Mouse (Mus musculus): ENCODE results near the gene Car11. TPM values are rescaled to one million over a fixed set of nuclear protein-coding genes. Genes with fewer than 3 reads are reported as not detected.

The Car11 gene
- total and polyA plus RNA-seq, 2 experiments from 2014 or later = 1.6 to 2.8 TPM

- H3K9ac ChIP-seq (replicated peaks; ENCODE audit: low read depth, low read length) = 0 out of 2 replicates have a peak overlapping the region, but pooled peaks have one; percentile 6
- no peaks in the 10 kb centered on the region for H3K9me3 ChIP-seq (replicated peaks; ENCODE audit: control insufficient read depth, low read length)
- no peak for TF ChIP-seq EP300 (IDR thresholded peaks at IDR 0.05; ENCODE audit: low read depth)
- TF ChIP-seq CTCF (IDR thresholded peaks at IDR 0.05; ENCODE audit: low read depth) = no peak
- 73% methylated on average over 13 of the region's 13 CpGs for WGBS
- no peak for DNase-seq (ENCODE audit: low spot score)
- no peak overlapping the region for H3K4me3 ChIP-seq (ENCODE audit: low read depth, low read length)
- ATAC-seq (ENCODE audit: insufficient read depth, low read depth) = no peak
- H3K27ac ChIP-seq (ENCODE audit: low read depth) = no peak overlapping the region
- no peak overlapping the region for H3K4me2 ChIP-seq (ENCODE audit: low read depth, low read length)
- H3K4me1 ChIP-seq (ENCODE audit: control insufficient read depth, insufficient read depth) = peaks cover 8% of the 10 kb centered on the region
- peaks cover 36% of the 10 kb centered on the region for H3K36me3 ChIP-seq (replicated peaks; ENCODE audit: control insufficient read depth, insufficient read depth, low read length)
- no peaks in the 10 kb centered on the region for H3K27me3 ChIP-seq (ENCODE audit: control insufficient read depth, insufficient read depth, low read length)
These were observed 22.7 kb downstream of the Car11 start for GRCm38 (mm10) chr7:45722348-45722713.

- no peaks in the 10 kb centered on the region for H3K27me3 ChIP-seq (ENCODE audit: control insufficient read depth, insufficient read depth, low read length)
- H3K4me3 ChIP-seq (ENCODE audit: low read depth, low read length) = no peak overlapping the region
- TF ChIP-seq EP300 (IDR thresholded peaks at IDR 0.05; ENCODE audit: low read depth) (no peak), CTCF (IDR thresholded peaks at IDR 0.05; ENCODE audit: low read depth) (no peak)
- H3K27ac ChIP-seq (ENCODE audit: low read depth) = no peak overlapping the region
- ATAC-seq (ENCODE audit: insufficient read depth, low read depth) = no peak
- no peaks in the 10 kb centered on the region for H3K9me3 ChIP-seq (replicated peaks; ENCODE audit: control insufficient read depth, low read length)
- DNase-seq (ENCODE audit: low spot score) = no peak
- no peak overlapping the region for H3K9ac ChIP-seq (replicated peaks; ENCODE audit: low read depth, low read length)
- H3K36me3 ChIP-seq (replicated peaks; ENCODE audit: control insufficient read depth, insufficient read depth, low read length) = peaks cover 36% of the 10 kb centered on the region
- H3K4me1 ChIP-seq (ENCODE audit: control insufficient read depth, insufficient read depth) = peaks cover 8% of the 10 kb centered on the region
- H3K4me2 ChIP-seq (ENCODE audit: low read depth, low read length) = no peak overlapping the region
- 87% methylated on average over 4 of the region's 4 CpGs for WGBS
These were observed 23.7 kb downstream of the Car11 start for GRCm38 (mm10) chr7:45723301-45723700.

GRCm38 (mm10) chr7:45723781-45724180 is 24.1 kb downstream of the Car11 start:
- no peak overlapping the region for H3K9ac ChIP-seq (replicated peaks; ENCODE audit: low read depth, low read length)
- no peak overlapping the region for H3K27ac ChIP-seq (ENCODE audit: low read depth)
- 92% methylated on average over 14 of the region's 14 CpGs for WGBS
- no peaks in the 10 kb centered on the region for H3K9me3 ChIP-seq (replicated peaks; ENCODE audit: control insufficient read depth, low read length)
- no peak overlapping the region for H3K4me3 ChIP-seq (ENCODE audit: low read depth, low read length)
- H3K27me3 ChIP-seq (ENCODE audit: control insufficient read depth, insufficient read depth, low read length) = no peaks in the 10 kb centered on the region
- no peak for TF ChIP-seq CTCF (IDR thresholded peaks at IDR 0.05; ENCODE audit: low read depth)
- TF ChIP-seq EP300 (IDR thresholded peaks at IDR 0.05; ENCODE audit: low read depth) = no peak
- DNase-seq (ENCODE audit: low spot score) = no peak
- H3K4me2 ChIP-seq (ENCODE audit: low read depth, low read length) = no peak overlapping the region
- H3K4me1 ChIP-seq (ENCODE audit: control insufficient read depth, insufficient read depth) = peaks cover 6% of the 10 kb centered on the region
- no peak for ATAC-seq (ENCODE audit: insufficient read depth, low read depth)
- H3K36me3 ChIP-seq (replicated peaks; ENCODE audit: control insufficient read depth, insufficient read depth, low read length) = peaks cover 36% of the 10 kb centered on the region

- Histone ChIP-seq H3K9ac (replicated peaks; ENCODE audit: low read depth, low read length) (no peak overlapping the region), H3K4me1 (ENCODE audit: control insufficient read depth, insufficient read depth) (no peaks in the 10 kb centered on the region), H3K9me3 (replicated peaks; ENCODE audit: control insufficient read depth, low read length) (no peaks in the 10 kb centered on the region), H3K4me3 (ENCODE audit: low read depth, low read length) (no peak overlapping the region), H3K4me2 (ENCODE audit: low read depth, low read length) (no peak overlapping the region), H3K27me3 (ENCODE audit: control insufficient read depth, insufficient read depth, low read length) (no peaks in the 10 kb centered on the region), H3K27ac (ENCODE audit: low read depth) (no peak overlapping the region), H3K36me3 (replicated peaks; ENCODE audit: control insufficient read depth, insufficient read depth, low read length) (peaks cover 25% of the 10 kb centered on the region)
- no peak for TF ChIP-seq EP300 (IDR thresholded peaks at IDR 0.05; ENCODE audit: low read depth)
- no peak for TF ChIP-seq CTCF (IDR thresholded peaks at IDR 0.05; ENCODE audit: low read depth)
- 93% methylated on average over 9 of the region's 9 CpGs for WGBS
- ATAC-seq (ENCODE audit: insufficient read depth, low read depth) = no peak
- no peak for DNase-seq (ENCODE audit: low spot score)
These were observed 25.5 kb downstream of the Car11 start for GRCm38 (mm10) chr7:45725151-45725550.

- H3K9ac ChIP-seq (replicated peaks; ENCODE audit: low read depth, low read length) = no peak within 1 kb of the TSS; the same call in 1 of the 2 replicates
- H3K4me3 ChIP-seq (ENCODE audit: low read depth, low read length) = no peak within 1 kb of the TSS
- 85% methylated on average over 11 of the region's 11 CpGs for WGBS
- no peaks in the 10 kb centered on the region for H3K4me1 ChIP-seq (ENCODE audit: control insufficient read depth, insufficient read depth)
- no peak for TF ChIP-seq EP300 (IDR thresholded peaks at IDR 0.05; ENCODE audit: low read depth)
- TF ChIP-seq CTCF (IDR thresholded peaks at IDR 0.05; ENCODE audit: low read depth) = no peak
- H3K9me3 ChIP-seq (replicated peaks; ENCODE audit: control insufficient read depth, low read length) = no peaks in the 10 kb centered on the region
- H3K27me3 ChIP-seq (ENCODE audit: control insufficient read depth, insufficient read depth, low read length) = no peaks in the 10 kb centered on the region
- no peak for ATAC-seq (ENCODE audit: insufficient read depth, low read depth)
- H3K4me2 ChIP-seq (ENCODE audit: low read depth, low read length) = no peak within 1 kb of the TSS
- peaks cover 19% of the 10 kb centered on the region; the same call in 1 of the 2 replicates for H3K36me3 ChIP-seq (replicated peaks; ENCODE audit: control insufficient read depth, insufficient read depth, low read length)
- no peak within 1 kb of the TSS for H3K27ac ChIP-seq (ENCODE audit: low read depth)
- DNase-seq (ENCODE audit: low spot score) = no peak
These were observed 26.1 kb downstream of the Car11 start, which contains the start of gene Spaca4 for GRCm38 (mm10) chr7:45725713-45726112. Gene Spaca4 (minus strand): TSS chr7:45725813.

GRCm38 (mm10) chr7:45726419-45726818 is 26.8 kb downstream of the Car11 start:
- DNase-seq (ENCODE audit: low spot score) (no peak), ATAC-seq (ENCODE audit: insufficient read depth, low read depth) (no peak)
- peaks cover 14% of the 10 kb centered on the region; the same call in 1 of the 2 replicates for H3K36me3 ChIP-seq (replicated peaks; ENCODE audit: control insufficient read depth, insufficient read depth, low read length)
- no peak overlapping the region for H3K4me2 ChIP-seq (ENCODE audit: low read depth, low read length)
- no peak overlapping the region for H3K27ac ChIP-seq (ENCODE audit: low read depth)
- H3K27me3 ChIP-seq (ENCODE audit: control insufficient read depth, insufficient read depth, low read length) = no peaks in the 10 kb centered on the region
- H3K9me3 ChIP-seq (replicated peaks; ENCODE audit: control insufficient read depth, low read length) = no peaks in the 10 kb centered on the region
- no peaks in the 10 kb centered on the region for H3K4me1 ChIP-seq (ENCODE audit: control insufficient read depth, insufficient read depth)
- H3K4me3 ChIP-seq (ENCODE audit: low read depth, low read length) = no peak overlapping the region
- no peak overlapping the region for H3K9ac ChIP-seq (replicated peaks; ENCODE audit: low read depth, low read length)
- TF ChIP-seq EP300 (IDR thresholded peaks at IDR 0.05; ENCODE audit: low read depth) (no peak), CTCF (IDR thresholded peaks at IDR 0.05; ENCODE audit: low read depth) (no peak)
- 84% methylated on average over 10 of the region's 10 CpGs for WGBS

Measured in heart, postnatal 0 days (tissue).